Mouse (Mus musculus) T-cell, adult 2 months (primary cell): ENCODE measurements around the gene Prss1.
"Not testable (repeated sequence)": the region's sequence is repeated elsewhere in the genome, so short reads cannot be mapped to it uniquely, and the experiment has no call there.

Experiments used
- DNase-seq: peaks from one replicate; pipeline ENCODE4 v3.0.0; 2022; ENCODE audit warnings: low spot score

Prss1 gene

GRCm38 (mm10) chr6:41458632-41459031 lies at the start of gene Prss1:
Gene Prss1 (plus strand): TSS chr6:41458932.
- DNase-seq, result not testable (repeated sequence)

GRCm38 (mm10) chr6:41442261-41442660 lies 16.5 kb upstream of the Prss1 start:
- DNase-seq, result not testable (repeated sequence)

GRCm38 (mm10) chr6:41446045-41446444 lies 12.7 kb upstream of the Prss1 start, which contains the start of gene Gm10334:
Gene Gm10334 (minus strand): TSS chr6:41446145.
- DNase-seq, result not testable (repeated sequence)

GRCm38 (mm10) chr6:41499374-41499773 lies 40.6 kb downstream of the Prss1 start:
- no peak for DNase-seq

- no peak for DNase-seq
Observed at GRCm38 (mm10) chr6:41504915-41505314, 46.2 kb downstream of the Prss1 start.

- no peak for DNase-seq
Observed at GRCm38 (mm10) chr6:41505323-41505722, 46.6 kb downstream of the Prss1 start.
